Mouse (Mus musculus) liver, adult 2 months (tissue): ENCODE measurements around the gene Arl3. TPM values are rescaled to one million over a fixed set of nuclear protein-coding genes. Genes with fewer than 3 reads are reported as not detected.

Source experiments
- DNase-seq: peaks from one replicate; pipeline ENCODE4 v3.0.0-alpha.2; 2011; ENCODE audit warnings: low read depth, low spot score; ENCODE audit errors: extremely low read depth
- H3K27ac ChIP-seq: fragments of 200-500 bp; replicated peaks from 2 replicates; pipeline ENCODE4 v1.5.1; 2012; ENCODE audit warnings: low read depth, mild to moderate bottlenecking, control low read depth, inconsistent platforms, low read length; ENCODE audit not compliant: insufficient read depth
- H3K27me3 ChIP-seq: fragments of 200-500 bp; 2 replicates; pipeline ENCODE4 v1.6.1; 2012; ENCODE audit warnings: mild to moderate bottlenecking, moderate library complexity, low read length, inconsistent platforms; ENCODE audit not compliant: control insufficient read depth, insufficient read depth
- H3K36me3 ChIP-seq: fragments of 200-500 bp; 2 replicates; pipeline ENCODE4 v1.6.1; 2012; ENCODE audit warnings: low read length, inconsistent platforms; ENCODE audit not compliant: control insufficient read depth, insufficient read depth
- H3K4me1 ChIP-seq: fragments of 200-500 bp; 2 replicates; pipeline ENCODE4 v1.6.1; 2011; ENCODE audit warnings: low read length; ENCODE audit not compliant: control insufficient read depth, insufficient read depth
- H3K4me3 ChIP-seq: fragments of 200-500 bp; 2 replicates; pipeline ENCODE4 v1.5.1; 2011; ENCODE audit warnings: low read depth, mild to moderate bottlenecking, control low read depth, low read length, moderate library complexity; ENCODE audit not compliant: insufficient read depth
- H3K79me2 ChIP-seq: fragments of 200-500 bp; 2 replicates; pipeline ENCODE4 v1.6.1; 2012; ENCODE audit warnings: inconsistent platforms, mild to moderate bottlenecking, low read length, moderate library complexity; ENCODE audit not compliant: control insufficient read depth, insufficient read depth
- H3K9ac ChIP-seq: fragments of 200-500 bp; 2 replicates; pipeline ENCODE4 v1.6.1; 2012; ENCODE audit warnings: low read depth, mild to moderate bottlenecking, control low read depth, inconsistent platforms, low read length
- CTCF ChIP-seq: fragments of 200-500 bp; IDR thresholded peaks from 2 replicates; pipeline ENCODE4 v1.5.1; 2011; ENCODE audit warnings: low read depth, low read length, control low read depth
- POLR2A ChIP-seq: fragments of 200-500 bp; IDR thresholded peaks from 2 replicates; pipeline ENCODE4 v1.6.1; 2011; ENCODE audit warnings: low read length, control low read depth; ENCODE audit not compliant: insufficient read depth; ENCODE audit errors: extremely low read depth
- WGBS: fragments of 180-500 bp; shearing (Covaris S2); methylation state at CpG from one replicate; pipeline ENCODE4 v1.1.7; 2018; 5-methylcytosine and 5-hydroxymethylcytosine counted together
- polyA plus RNA-seq: library from polyadenylated mRNA; depleted of rRNA; stranded (reverse); fragments of >200 nt; gene quantifications from 2 replicates; pipeline ENCODE4 v1.2.3, GENCODE M21; 2012
- total RNA-seq: library from RNA; depleted of rRNA; stranded (reverse); fragments of >200 nt; gene quantifications from 2 replicates; pipeline ENCODE4 v1.2.3, GENCODE M21; 2014

Gene Arl3
- total and polyA plus RNA-seq, 2 experiments = 8.7 to 25.1 TPM

DNA sequence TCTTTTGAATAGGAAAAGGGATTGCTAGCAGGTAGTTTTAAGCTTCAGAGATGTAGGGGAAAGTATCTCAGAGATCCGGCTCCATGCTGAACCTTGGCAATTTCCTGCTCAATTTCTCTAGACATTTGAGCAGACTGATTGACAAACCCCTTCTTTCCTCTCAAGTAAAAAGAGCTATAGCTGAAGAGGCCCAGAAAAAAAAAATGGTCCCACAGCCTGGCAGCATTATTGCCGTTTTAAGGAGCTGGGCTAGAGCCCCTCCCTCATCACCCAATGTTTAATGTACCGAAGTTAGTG lies 73.5 kb downstream of the Arl3 start:
- H3K9ac ChIP-seq = no peak overlapping the region
- TF ChIP-seq CTCF (no peak), POLR2A (no peak)
- DNase-seq = no peak
- WGBS = 3% methylated on average over 3 of the region's 3 CpGs
- peak overlapping the region; percentile 33 for H3K27ac ChIP-seq
- H3K79me2 ChIP-seq = peaks cover 13% of the 10 kb centered on the region; the same call in 1 of the 2 replicates
- H3K4me3 ChIP-seq = no peak overlapping the region
- no peaks in the 10 kb centered on the region for H3K36me3 ChIP-seq
- peaks cover 2% of the 10 kb centered on the region; the same call in 1 of the 2 replicates for H3K4me1 ChIP-seq
- no peaks in the 10 kb centered on the region for H3K27me3 ChIP-seq

DNA sequence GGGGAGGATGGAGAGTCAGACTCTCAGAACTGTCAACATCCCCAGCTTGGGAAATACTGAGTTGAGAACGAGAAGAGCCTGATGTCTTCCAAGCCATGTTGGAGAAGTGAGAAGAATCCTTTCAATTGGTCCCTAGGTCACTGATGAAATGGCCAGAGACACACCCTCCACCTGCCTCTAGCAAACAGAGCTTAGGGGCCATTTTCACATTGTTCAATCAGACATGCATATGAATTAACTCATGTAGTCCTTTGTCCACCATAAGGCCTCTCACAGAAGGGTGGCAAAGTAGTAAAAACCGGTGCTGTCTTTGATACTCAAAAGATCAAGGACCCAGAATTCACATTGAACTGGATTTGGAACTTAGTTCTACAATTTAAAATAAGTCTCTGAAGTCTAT lies 75.8 kb downstream of the Arl3 start:
- Histone ChIP-seq H3K4me3 (no peak overlapping the region), H3K4me1 (no peaks in the 10 kb centered on the region), H3K27ac (no peak overlapping the region), H3K36me3 (no peaks in the 10 kb centered on the region), H3K27me3 (no peaks in the 10 kb centered on the region), H3K79me2 (no peaks in the 10 kb centered on the region), H3K9ac (no peak overlapping the region)
- DNase-seq = no peak
- no peak for TF ChIP-seq CTCF
- TF ChIP-seq POLR2A = no peak
- 78% methylated on average over 2 of the region's 2 CpGs for WGBS

GRCm38 (mm10) chr19:46495136-46495535 lies 77.9 kb downstream of the Arl3 start:
- Histone ChIP-seq H3K9ac (no peak overlapping the region), H3K79me2 (no peaks in the 10 kb centered on the region), H3K4me3 (no peak overlapping the region), H3K27me3 (no peaks in the 10 kb centered on the region), H3K4me1 (no peaks in the 10 kb centered on the region), H3K27ac (no peak overlapping the region), H3K36me3 (no peaks in the 10 kb centered on the region)
- TF ChIP-seq POLR2A = no peak
- TF ChIP-seq CTCF = no peak
- 85% methylated on average over 8 of the region's 8 CpGs for WGBS
- DNase-seq = no peak

DNA sequence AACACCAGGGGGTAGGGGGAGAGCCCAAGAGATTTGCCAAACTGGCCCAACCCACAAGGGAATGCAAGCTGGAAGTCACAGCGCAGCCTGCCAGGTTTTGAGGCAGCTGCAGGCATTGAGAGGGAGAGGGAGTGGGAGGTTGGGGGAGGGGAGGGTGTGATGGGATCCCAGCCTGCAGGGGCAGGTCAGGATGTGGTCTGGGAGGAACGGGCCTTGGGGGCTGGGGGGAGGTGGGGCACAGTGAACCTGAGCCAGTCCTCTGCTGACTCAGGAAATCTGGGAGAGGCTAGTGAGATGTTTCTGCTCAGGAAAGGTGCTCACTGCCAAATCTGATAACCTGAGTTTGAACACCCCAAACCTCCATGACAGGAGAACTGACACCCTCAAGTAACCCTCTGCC lies 82.4 kb downstream of the Arl3 start:
- no peaks in the 10 kb centered on the region for H3K36me3 ChIP-seq
- no peaks in the 10 kb centered on the region for H3K79me2 ChIP-seq
- no peak overlapping the region for H3K27ac ChIP-seq
- no peak for TF ChIP-seq POLR2A
- TF ChIP-seq CTCF = no peak
- H3K4me3 ChIP-seq = no peak overlapping the region
- no peaks in the 10 kb centered on the region for H3K27me3 ChIP-seq
- no peaks in the 10 kb centered on the region for H3K4me1 ChIP-seq
- WGBS = 37% methylated on average over 2 of the region's 2 CpGs
- DNase-seq = no peak
- H3K9ac ChIP-seq = no peak overlapping the region

- Histone ChIP-seq H3K79me2 (no peaks in the 10 kb centered on the region), H3K4me3 (no peak overlapping the region), H3K4me1 (peaks cover 7% of the 10 kb centered on the region; the same call in 1 of the 2 replicates), H3K27me3 (no peaks in the 10 kb centered on the region), H3K27ac (no peak overlapping the region), H3K36me3 (no peaks in the 10 kb centered on the region), H3K9ac (no peak overlapping the region)
- DNase-seq = no peak
- 95% methylated on average over 1 of the region's 1 CpGs for WGBS
- no peak for TF ChIP-seq POLR2A
- TF ChIP-seq CTCF = no peak
Observed at GRCm38 (mm10) chr19:46489448-46489847, 83.5 kb downstream of the Arl3 start.

DNA sequence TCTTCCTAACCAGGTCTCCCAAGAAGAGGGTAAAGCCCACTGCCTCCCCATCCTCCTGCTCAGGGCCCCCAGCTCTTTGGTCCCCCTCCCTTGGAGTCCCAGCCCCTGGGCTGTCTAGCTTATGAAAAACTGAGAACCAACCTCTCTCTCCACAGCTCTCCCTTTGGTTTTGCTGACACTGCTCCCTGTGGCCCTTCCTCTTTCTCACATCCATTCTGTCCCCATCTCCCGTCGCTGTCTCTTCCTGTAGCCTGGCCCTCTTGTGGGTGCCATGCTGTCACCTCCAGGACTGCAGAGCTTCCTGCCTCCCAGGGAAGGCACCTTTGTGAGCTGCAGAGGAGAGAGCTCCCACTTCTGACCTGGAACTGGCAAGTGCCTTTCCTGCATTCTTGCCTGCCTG lies 86.3 kb downstream of the Arl3 start:
- H3K79me2 ChIP-seq = no peaks in the 10 kb centered on the region
- TF ChIP-seq CTCF = no peak
- no peak for TF ChIP-seq POLR2A
- no peak overlapping the region for H3K9ac ChIP-seq
- H3K27me3 ChIP-seq = no peaks in the 10 kb centered on the region
- WGBS = 68% methylated on average over 2 of the region's 2 CpGs
- no peak for DNase-seq
- H3K4me1 ChIP-seq = peaks cover 16% of the 10 kb centered on the region
- H3K36me3 ChIP-seq = no peaks in the 10 kb centered on the region
- no peak overlapping the region for H3K4me3 ChIP-seq
- no peak overlapping the region for H3K27ac ChIP-seq
